Mouse (Mus musculus) heart, adult 2 months (tissue): Measurements from ENCODE around the gene Mpst.

ENCODE experiments used
- CTCF ChIP-seq: fragments of 200-600 bp; IDR thresholded peaks from 2 replicates; pipeline ENCODE4 v1.8.1; 2022; ENCODE audit warnings: antibody characterized with exemption, mild to moderate bottlenecking, moderate library complexity
- EP300 ChIP-seq: fragments of 200-500 bp; IDR thresholded peaks from 2 replicates; pipeline ENCODE4 v1.6.1; 2011; ENCODE audit warnings: low read depth, low read length, control low read depth; ENCODE audit not compliant: insufficient read depth
- POLR2A ChIP-seq: fragments of 200-500 bp; IDR thresholded peaks from 2 replicates; pipeline ENCODE4 v1.6.1; 2011; ENCODE audit warnings: mild to moderate bottlenecking, low read depth, low read length, control low read depth; ENCODE audit not compliant: insufficient read depth

DNA sequence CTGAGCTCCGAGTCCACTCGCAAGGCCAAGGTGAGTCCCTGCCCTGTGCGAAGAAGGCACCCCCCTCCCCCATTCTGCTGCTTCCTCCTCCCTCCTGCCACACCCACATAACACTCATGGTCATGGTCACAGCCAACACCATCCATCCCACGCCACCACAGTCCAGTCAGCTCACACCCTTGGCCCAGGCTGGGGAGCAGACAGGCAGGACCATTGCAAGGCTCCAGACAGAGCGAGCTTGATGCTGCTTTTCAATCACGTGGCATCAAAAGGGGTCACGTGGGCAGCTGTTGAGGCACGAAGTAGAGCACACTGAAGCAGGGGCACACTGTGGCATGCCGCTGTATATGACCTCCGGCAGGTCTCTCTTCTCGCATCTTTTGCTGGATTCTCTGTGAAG is 29.5 kb downstream of the Mpst start:
- no peak for TF ChIP-seq CTCF
- TF ChIP-seq POLR2A = no peak
- TF ChIP-seq EP300 = no peak
